Mouse (Mus musculus): Measurements from ENCODE around the gene Mrps18b.

Gene Mrps18b

GRCm38 (mm10) chr17:35879245-35880057 lies 36.7 kb downstream of the Mrps18b start, which contains the start of gene Dhx16:
Gene Dhx16, plus strand, starts transcription at chr17:35879819.
- in situ Hi-C loops (cut with MboI, MseI) = no loop called here

DNA sequence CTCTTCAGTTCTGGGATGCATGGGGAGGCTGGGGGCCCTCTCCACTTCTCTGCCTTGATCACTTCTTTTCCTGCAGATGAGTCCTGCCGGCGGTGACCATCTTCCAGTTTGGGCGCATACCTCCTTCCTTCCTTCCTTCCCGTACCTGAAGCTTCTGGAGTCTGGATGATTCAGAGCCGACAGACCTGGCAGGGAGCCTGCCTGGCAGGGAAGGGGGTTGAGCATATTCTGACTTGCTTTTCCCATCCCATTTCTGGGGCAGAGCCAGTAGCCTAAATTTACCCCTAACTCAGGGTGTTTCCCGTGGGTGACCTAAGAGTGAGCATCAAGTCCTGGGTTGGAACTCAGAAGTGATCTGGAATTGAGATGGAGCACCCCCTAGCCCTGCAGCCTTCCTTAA lies 41.5 kb downstream of the Mrps18b start:
- in situ Hi-C loops (cut with MboI, MseI) = loop anchor here (5.0 kb wide), 1 partner anchor 37 kb away; the partner anchor contains the start of gene Tubb5

- in situ Hi-C loops (cut with MboI, MseI) = loop anchor here (5.0 kb wide), 1 partner anchor 37 kb away; the partner anchor contains the start of gene Tubb5
These were observed 42.2 kb downstream of the Mrps18b start for GRCm38 (mm10) chr17:35873774-35874519.

- in situ Hi-C loops (cut with MboI, MseI) = loop anchor here (5.0 kb wide), 1 partner anchor 34 kb away; the partner anchor contains the start of gene Tubb5
These were observed 45.1 kb downstream of the Mrps18b start for GRCm38 (mm10) chr17:35870884-35871696.

DNA sequence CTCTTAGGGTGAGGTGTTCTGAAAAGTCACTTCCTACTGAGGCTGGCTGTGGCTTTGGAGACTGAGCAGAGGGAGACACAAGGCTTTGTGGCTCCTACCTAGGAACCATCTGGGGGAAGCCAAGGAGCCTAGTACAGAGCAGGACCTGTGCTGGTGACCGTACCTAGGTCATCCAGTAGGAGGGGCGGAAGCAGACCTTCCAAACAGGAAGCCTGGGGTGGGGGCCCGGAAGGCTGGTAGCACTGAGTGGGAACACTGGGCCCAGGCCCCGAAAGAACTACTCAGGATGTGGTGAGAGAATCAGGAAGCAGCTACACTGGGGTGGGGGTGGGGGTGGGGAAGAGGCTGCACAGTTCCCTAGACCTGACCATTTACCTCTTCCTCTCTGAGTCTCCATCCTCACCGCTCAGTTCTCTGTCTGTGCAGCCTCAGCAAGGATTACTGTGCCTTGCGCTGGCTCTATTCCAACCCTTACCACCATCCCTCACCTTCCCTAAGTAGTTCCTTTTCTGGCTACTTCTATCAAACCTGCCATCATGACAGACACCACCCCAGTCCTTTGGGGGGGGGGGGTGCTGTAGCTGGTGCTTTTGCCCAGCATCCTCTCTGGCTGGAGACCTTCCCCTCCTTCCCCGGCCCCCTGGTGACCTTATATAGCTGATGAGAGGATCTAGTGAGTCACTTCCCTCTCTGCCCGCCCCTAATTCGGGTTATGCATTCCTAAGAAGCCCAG lies 45.9 kb downstream of the Mrps18b start:
- in situ Hi-C loops (cut with MboI, MseI) = loop anchor here (5.0 kb wide), 1 partner anchor 33 kb away; the partner anchor contains the start of gene Tubb5

- in situ Hi-C loops (cut with MboI, MseI) = loop anchor here (5.0 kb wide), 3 partner anchors 32 to 98 kb away; partner anchors contain the start of genes Abcf1 and Tubb5
These were observed 46.7 kb downstream of the Mrps18b start for GRCm38 (mm10) chr17:35869346-35870067.

DNA sequence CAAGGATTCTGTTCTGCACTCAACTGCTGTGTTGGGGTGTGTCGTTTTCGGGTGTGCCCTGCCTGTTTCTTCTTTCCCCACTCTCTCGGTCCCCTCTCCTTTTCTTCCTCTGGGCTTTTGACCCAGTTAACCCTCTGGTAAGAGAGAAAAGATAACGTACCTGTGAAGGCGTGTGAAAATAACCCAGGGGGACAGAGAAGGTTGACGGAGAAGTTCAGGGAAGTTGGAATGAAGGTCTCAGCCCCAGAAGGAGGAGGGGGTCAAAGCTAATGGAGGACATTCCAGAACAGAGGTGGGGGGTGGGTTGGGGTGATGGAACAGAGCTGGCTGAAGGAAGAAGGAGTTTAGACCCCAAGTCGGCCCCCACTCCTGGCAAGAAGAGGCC lies 47.2 kb downstream of the Mrps18b start:
- in situ Hi-C loops (cut with MboI, MseI) = loop anchor here (5.0 kb wide), 2 partner anchors 38 to 98 kb away; partner anchors contain the start of gene Abcf1

DNA sequence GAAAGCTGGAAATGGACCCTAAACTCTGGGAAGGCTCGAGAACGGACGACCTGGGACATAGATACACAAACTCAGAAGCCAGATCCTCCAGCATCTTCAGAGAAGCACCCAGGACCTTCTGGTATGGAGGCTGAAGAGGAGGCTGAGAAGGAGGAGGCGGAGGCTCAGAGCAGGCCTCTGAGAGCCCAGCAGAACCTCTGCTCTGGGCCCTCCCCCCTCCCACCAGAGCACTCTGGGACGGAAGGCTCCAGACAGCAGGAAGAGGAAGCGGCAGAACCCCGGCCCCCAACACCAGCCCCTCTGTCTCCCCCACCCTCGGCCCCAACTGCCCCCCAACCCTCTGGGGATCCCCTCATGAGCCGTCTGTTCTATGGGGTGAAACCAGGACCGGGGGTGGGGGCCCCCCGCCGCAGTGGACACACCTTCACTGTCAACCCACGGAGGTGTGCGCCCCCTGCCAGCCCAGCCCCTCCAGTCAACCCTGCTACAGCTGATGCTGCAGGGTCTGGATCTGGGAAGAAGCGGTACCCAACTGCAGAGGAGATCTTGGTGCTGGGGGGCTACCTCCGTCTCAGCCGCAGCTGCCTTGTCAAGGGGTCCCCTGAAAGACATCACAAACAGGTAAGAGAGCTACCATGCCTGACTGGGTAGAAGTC lies 47.9 kb downstream of the Mrps18b start:
- in situ Hi-C loops (cut with MboI, MseI) = loop anchor here (5.0 kb wide), 2 partner anchors 39 to 99 kb away; partner anchors contain the start of gene Abcf1

GRCm38 (mm10) chr17:35866911-35867890 lies 49.0 kb downstream of the Mrps18b start:
- in situ Hi-C loops (cut with MboI, MseI) = loop anchor here (5.0 kb wide), 2 partner anchors 40 to 100 kb away; partner anchors contain the start of gene Abcf1

- in situ Hi-C loops (cut with MboI, MseI) = loop anchor here (5.0 kb wide), 2 partner anchors 41 to 101 kb away; partner anchors contain the start of gene Abcf1
These were observed 49.8 kb downstream of the Mrps18b start for GRCm38 (mm10) chr17:35866281-35866831.

DNA sequence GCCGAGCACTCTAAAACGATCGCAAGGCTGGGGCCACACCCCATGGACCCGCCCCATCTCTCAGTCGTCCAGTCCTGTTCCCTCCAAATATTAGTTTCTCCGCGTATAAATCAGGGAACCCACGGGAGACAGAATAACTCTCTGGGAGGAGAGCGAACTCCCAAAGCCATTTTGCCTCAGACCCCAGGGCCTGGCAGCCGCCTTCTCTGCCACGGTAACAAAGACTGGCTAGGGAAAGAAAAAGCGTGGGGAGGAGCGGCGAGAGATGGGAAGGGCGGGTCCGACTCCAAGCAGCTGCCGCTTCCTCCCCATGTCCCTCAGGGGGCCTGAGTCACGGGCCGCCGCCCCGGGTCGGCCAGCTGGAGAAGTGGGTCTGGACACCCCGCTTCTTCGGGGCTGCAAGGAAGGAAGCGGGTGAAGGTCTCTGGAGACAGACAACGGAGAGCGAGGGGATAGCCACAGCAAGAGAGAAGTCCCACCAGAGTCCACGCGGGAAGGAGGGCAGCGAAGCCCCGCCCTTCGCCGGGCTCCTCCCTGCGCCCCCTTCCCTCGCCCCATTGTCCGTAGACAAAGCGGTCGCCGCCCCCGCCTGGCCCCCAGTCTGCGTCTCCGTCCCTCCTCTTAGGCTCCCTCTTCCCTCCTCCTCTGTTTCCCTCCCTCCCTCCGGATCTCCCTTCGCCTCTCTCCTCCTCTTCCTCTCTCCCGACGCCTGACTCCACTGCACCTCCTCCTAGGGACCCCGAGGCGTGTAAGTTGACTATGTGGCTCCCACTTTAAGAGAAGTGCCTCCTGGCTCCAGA lies 50.5 kb downstream of the Mrps18b start, which contains the start of gene Ppp1r18:
Gene Ppp1r18 (plus strand): TSS at position 113 of the 800 bp plus-strand sequence.
- in situ Hi-C loops (cut with MboI, MseI) = loop anchor here (5.0 kb wide), 2 partner anchors 42 to 102 kb away; partner anchors contain the start of gene Abcf1

- in situ Hi-C loops (cut with MboI, MseI) = loop anchor here (5.0 kb wide), 2 partner anchors 42 to 102 kb away; partner anchors contain the start of gene Abcf1
These were observed 51.3 kb downstream of the Mrps18b start for GRCm38 (mm10) chr17:35864832-35865353.

GRCm38 (mm10) chr17:35861198-35861857 lies 54.9 kb downstream of the Mrps18b start, which contains the start of gene Nrm:
Gene Nrm, plus strand, starts transcription at chr17:35861318.
- in situ Hi-C loops (cut with MboI, MseI) = no loop called here

DNA sequence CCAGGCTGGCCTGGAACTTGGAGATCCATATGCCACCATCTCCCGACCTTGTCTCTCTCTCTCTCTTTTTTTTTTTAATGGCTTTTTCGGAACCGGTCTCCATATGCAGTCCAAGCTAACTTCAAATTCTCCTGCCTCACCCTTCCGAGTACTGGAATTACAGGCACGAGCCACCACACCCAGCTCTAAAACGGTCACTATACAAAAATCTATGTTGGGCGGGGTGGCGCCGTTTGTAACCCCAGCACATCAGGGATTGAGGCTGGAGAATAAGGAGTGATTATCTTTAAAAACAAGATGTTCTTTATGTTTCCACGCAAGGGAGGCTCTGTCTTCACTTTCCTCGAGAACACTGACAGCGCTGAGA lies 55.4 kb downstream of the Mrps18b start:
- in situ Hi-C loops (cut with MboI, MseI) = no loop called here

Data from regulatory T cell (primary cell).